Mouse (Mus musculus): Measurements from ENCODE around the gene Sema4g. TPM values are rescaled to one million over a fixed set of nuclear protein-coding genes. Genes with fewer than 3 reads are reported as not detected.

The Sema4g gene
- polyA plus RNA-seq, 1 experiment = 6.5 TPM

GRCm38 (mm10) chr19:44983366-44983765, 5.5 kb upstream of the Sema4g start:
- Histone ChIP-seq H3K4me1 (ENCODE audit: control insufficient read depth, insufficient read depth, low read length) (no peaks in the 10 kb centered on the region), H3K4me3 (replicated peaks; ENCODE audit: control insufficient read depth, low read depth, low read length) (no peak overlapping the region), H3K27ac (ENCODE audit: control insufficient read depth, insufficient read depth, low read depth, low read length, poor library complexity) (no peak overlapping the region)
- TF ChIP-seq CTCF (IDR thresholded peaks at IDR 0.05; ENCODE audit: control insufficient read depth, insufficient read depth, low read length) (no peak), POLR2A (IDR thresholded peaks at IDR 0.05; ENCODE audit: borderline replicate concordance, control insufficient read depth, low read depth, low read length) (no peak)
- WGBS = 85% methylated on average over 6 of the region's 6 CpGs

- H3K27ac ChIP-seq (ENCODE audit: control insufficient read depth, insufficient read depth, low read depth, low read length, poor library complexity) = no peak overlapping the region
- no peak overlapping the region for H3K4me3 ChIP-seq (replicated peaks; ENCODE audit: control insufficient read depth, low read depth, low read length)
- no peak for TF ChIP-seq CTCF (IDR thresholded peaks at IDR 0.05; ENCODE audit: control insufficient read depth, insufficient read depth, low read length)
- no peak for TF ChIP-seq POLR2A (IDR thresholded peaks at IDR 0.05; ENCODE audit: borderline replicate concordance, control insufficient read depth, low read depth, low read length)
- H3K4me1 ChIP-seq (ENCODE audit: control insufficient read depth, insufficient read depth, low read length) = no peaks in the 10 kb centered on the region
- 91% methylated on average over 4 of the region's 4 CpGs for WGBS
Observed at GRCm38 (mm10) chr19:44984420-44984819, 4.5 kb upstream of the Sema4g start.

GRCm38 (mm10) chr19:44985159-44985988, 3.5 kb upstream of the Sema4g start:
- WGBS = 58% methylated on average over 5 of the region's 5 CpGs
- TF ChIP-seq POLR2A (IDR thresholded peaks at IDR 0.05; ENCODE audit: borderline replicate concordance, control insufficient read depth, low read depth, low read length) = no peak
- no peak for TF ChIP-seq CTCF (IDR thresholded peaks at IDR 0.05; ENCODE audit: control insufficient read depth, insufficient read depth, low read length)
- Histone ChIP-seq H3K4me1 (ENCODE audit: control insufficient read depth, insufficient read depth, low read length) (no peaks in the 10 kb centered on the region), H3K4me3 (replicated peaks; ENCODE audit: control insufficient read depth, low read depth, low read length) (no peak overlapping the region), H3K27ac (ENCODE audit: control insufficient read depth, insufficient read depth, low read depth, low read length, poor library complexity) (no peak overlapping the region)

- TF ChIP-seq CTCF (IDR thresholded peaks at IDR 0.05; ENCODE audit: control insufficient read depth, insufficient read depth, low read length) = no peak
- no peak for TF ChIP-seq POLR2A (IDR thresholded peaks at IDR 0.05; ENCODE audit: borderline replicate concordance, control insufficient read depth, low read depth, low read length)
- 62% methylated on average over 6 of the region's 6 CpGs for WGBS
- Histone ChIP-seq H3K4me3 (replicated peaks; ENCODE audit: control insufficient read depth, low read depth, low read length) (no peak overlapping the region), H3K4me1 (ENCODE audit: control insufficient read depth, insufficient read depth, low read length) (no peaks in the 10 kb centered on the region), H3K27ac (ENCODE audit: control insufficient read depth, insufficient read depth, low read depth, low read length, poor library complexity) (no peak overlapping the region)
Observed at GRCm38 (mm10) chr19:44987004-44987403, 1.9 kb upstream of the Sema4g start.

GRCm38 (mm10) chr19:44987851-44988250, 1.1 kb upstream of the Sema4g start:
- Histone ChIP-seq H3K4me1 (ENCODE audit: control insufficient read depth, insufficient read depth, low read length) (no peaks in the 10 kb centered on the region), H3K27ac (ENCODE audit: control insufficient read depth, insufficient read depth, low read depth, low read length, poor library complexity) (no peak overlapping the region), H3K4me3 (replicated peaks; ENCODE audit: control insufficient read depth, low read depth, low read length) (no peak overlapping the region)
- TF ChIP-seq CTCF (IDR thresholded peaks at IDR 0.05; ENCODE audit: control insufficient read depth, insufficient read depth, low read length) = no peak
- no peak for TF ChIP-seq POLR2A (IDR thresholded peaks at IDR 0.05; ENCODE audit: borderline replicate concordance, control insufficient read depth, low read depth, low read length)
- 76% methylated on average over 6 of the region's 6 CpGs for WGBS

GRCm38 (mm10) chr19:44988321-44988720, 580 bp upstream of the Sema4g start:
- TF ChIP-seq POLR2A (IDR thresholded peaks at IDR 0.05; ENCODE audit: borderline replicate concordance, control insufficient read depth, low read depth, low read length) = no peak
- TF ChIP-seq CTCF (IDR thresholded peaks at IDR 0.05; ENCODE audit: control insufficient read depth, insufficient read depth, low read length) = no peak
- Histone ChIP-seq H3K4me3 (replicated peaks; ENCODE audit: control insufficient read depth, low read depth, low read length) (no peak overlapping the region), H3K27ac (ENCODE audit: control insufficient read depth, insufficient read depth, low read depth, low read length, poor library complexity) (no peak overlapping the region), H3K4me1 (ENCODE audit: control insufficient read depth, insufficient read depth, low read length) (no peaks in the 10 kb centered on the region)
- WGBS = 56% methylated on average over 9 of the region's 9 CpGs

- WGBS = 32% methylated on average over 22 of the region's 22 CpGs
- Histone ChIP-seq H3K4me3 (replicated peaks; ENCODE audit: control insufficient read depth, low read depth, low read length) (no peak overlapping the region), H3K4me1 (ENCODE audit: control insufficient read depth, insufficient read depth, low read length) (no peaks in the 10 kb centered on the region), H3K27ac (ENCODE audit: control insufficient read depth, insufficient read depth, low read depth, low read length, poor library complexity) (no peak overlapping the region)
- TF ChIP-seq POLR2A (IDR thresholded peaks at IDR 0.05; ENCODE audit: borderline replicate concordance, control insufficient read depth, low read depth, low read length) = no peak
- no peak for TF ChIP-seq CTCF (IDR thresholded peaks at IDR 0.05; ENCODE audit: control insufficient read depth, insufficient read depth, low read length)
Observed at GRCm38 (mm10) chr19:44989567-44990495, 930 bp downstream of the Sema4g start.

GRCm38 (mm10) chr19:44991031-44991430, 2.1 kb downstream of the Sema4g start:
- H3K4me3 ChIP-seq (replicated peaks; ENCODE audit: control insufficient read depth, low read depth, low read length) = no peak overlapping the region
- no peaks in the 10 kb centered on the region for H3K4me1 ChIP-seq (ENCODE audit: control insufficient read depth, insufficient read depth, low read length)
- WGBS = 83% methylated on average over 8 of the region's 8 CpGs
- no peak overlapping the region for H3K27ac ChIP-seq (ENCODE audit: control insufficient read depth, insufficient read depth, low read depth, low read length, poor library complexity)
- TF ChIP-seq POLR2A (IDR thresholded peaks at IDR 0.05; ENCODE audit: borderline replicate concordance, control insufficient read depth, low read depth, low read length) (no peak), CTCF (IDR thresholded peaks at IDR 0.05; ENCODE audit: control insufficient read depth, insufficient read depth, low read length) (no peak)
